Mouse (Mus musculus) heart, postnatal 0 days (tissue): Measurements from ENCODE around the gene Prkn. TPM values are rescaled to one million over a fixed set of nuclear protein-coding genes. Genes with fewer than 3 reads are reported as not detected.

Experiments
- ATAC-seq: fragments of 200-750 bp; cut with Nextera tagmentation; 2 replicates; pipeline ENCODE4 v1.8.0; 2017; ENCODE audit warnings: low read depth, moderate number of reproducible peaks, moderate library complexity; ENCODE audit not compliant: insufficient read depth
- DNase-seq: peaks from one replicate; pipeline ENCODE4 v3.0.0-alpha.2; 2016; ENCODE audit warnings: low spot score
- H3K27ac ChIP-seq: fragments of 300-500 bp; sonication (generic); 2 replicates; pipeline ENCODE4 v1.5.1; 2014; ENCODE audit warnings: low read depth, mild to moderate bottlenecking
- H3K27me3 ChIP-seq: fragments of 300-500 bp; sonication (generic); 2 replicates; pipeline ENCODE4 v1.6.1; 2014; ENCODE audit warnings: low read length, mixed read lengths; ENCODE audit not compliant: control insufficient read depth, insufficient read depth
- H3K36me3 ChIP-seq: fragments of 300-500 bp; sonication (generic); replicated peaks from 2 replicates; pipeline ENCODE4 v1.6.1; 2014; ENCODE audit warnings: low read length, mixed read lengths; ENCODE audit not compliant: control insufficient read depth, insufficient read depth
- H3K4me1 ChIP-seq: fragments of 300-500 bp; sonication (generic); 2 replicates; pipeline ENCODE4 v1.6.1; 2014; ENCODE audit warnings: antibody characterized with exemption; ENCODE audit not compliant: control insufficient read depth, insufficient read depth
- H3K4me2 ChIP-seq: fragments of 300-500 bp; sonication (generic); 2 replicates; pipeline ENCODE4 v1.6.1; 2014; ENCODE audit warnings: low read depth, mild to moderate bottlenecking, low read length, moderate library complexity
- H3K4me3 ChIP-seq: fragments of 300-500 bp; sonication (generic); 2 replicates; pipeline ENCODE4 v1.5.1; 2014; ENCODE audit warnings: low read depth, low read length
- H3K9ac ChIP-seq: fragments of 300-500 bp; sonication (generic); replicated peaks from 2 replicates; pipeline ENCODE4 v1.6.1; 2014; ENCODE audit warnings: low read depth, low read length, mixed read lengths
- H3K9me3 ChIP-seq: fragments of 300-500 bp; sonication (generic); replicated peaks from 2 replicates; pipeline ENCODE4 v1.6.1; 2016; ENCODE audit warnings: low read length; ENCODE audit not compliant: control insufficient read depth
- CTCF ChIP-seq: IDR thresholded peaks from 2 replicates; pipeline ENCODE4 v1.5.1; 2016; ENCODE audit warnings: antibody characterized with exemption, control low read depth, low read depth
- EP300 ChIP-seq: IDR thresholded peaks from 2 replicates; pipeline ENCODE4 v1.6.1; 2016; ENCODE audit warnings: antibody characterized with exemption, low read depth
- WGBS: fragments of 180-500 bp; shearing (Covaris S2); extraction: QIAGEN DNeasy Blood & Tissue Kit; methylation state at CpG from one replicate; pipeline ENCODE4 v1.1.7; 2014; 5-methylcytosine and 5-hydroxymethylcytosine counted together
- polyA plus RNA-seq: library from polyadenylated mRNA; unstranded; fragments of >200 nt; fragmentation: Nextera tagmentation; extraction: Ambion mirVana; gene quantifications from 2 replicates; pipeline ENCODE4 v1.2.1, GENCODE M21; 2015
- total RNA-seq: library from RNA; depleted of rRNA; stranded (reverse); fragments of >200 nt; gene quantifications from 2 replicates; pipeline ENCODE4 v1.2.3, GENCODE M21; 2014; ENCODE audit warnings: low replicate concordance

The Prkn gene
- total and polyA plus RNA-seq, 2 experiments from 2014 or later, result 4.5 to 14.2 TPM

DNA sequence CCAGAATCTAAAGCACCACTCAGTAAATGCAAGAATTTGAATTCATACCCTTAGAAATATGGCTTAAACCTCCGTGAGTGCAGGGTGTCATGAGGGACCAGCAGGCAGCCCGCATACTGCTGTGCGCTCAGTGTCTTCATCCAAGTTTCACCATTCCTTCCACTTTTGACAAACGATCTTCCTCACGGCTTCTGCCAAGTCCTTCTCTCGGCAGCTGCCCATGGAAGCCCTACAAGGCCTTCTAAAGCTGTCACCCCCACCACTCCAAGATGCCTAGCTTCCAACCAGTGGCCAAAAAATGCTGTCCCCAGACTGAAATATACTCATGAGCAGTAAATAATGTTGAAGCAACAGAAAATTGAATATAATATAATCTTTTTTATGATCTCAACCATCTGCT, 580.7 kb downstream of the Prkn start:
- no peak overlapping the region for H3K9ac ChIP-seq
- H3K27ac ChIP-seq, result no peak overlapping the region
- WGBS, result 76% methylated on average over 6 of the region's 6 CpGs
- no peaks in the 10 kb centered on the region for H3K27me3 ChIP-seq
- H3K4me2 ChIP-seq, result no peak overlapping the region
- DNase-seq (no peak), ATAC-seq (no peak)
- H3K4me3 ChIP-seq, result no peak overlapping the region
- TF ChIP-seq EP300 (no peak), CTCF (no peak)
- no peaks in the 10 kb centered on the region for H3K9me3 ChIP-seq
- no peaks in the 10 kb centered on the region for H3K4me1 ChIP-seq
- H3K36me3 ChIP-seq, result no peaks in the 10 kb centered on the region

- Histone ChIP-seq H3K4me3 (no peak overlapping the region), H3K4me1 (no peaks in the 10 kb centered on the region), H3K9me3 (no peaks in the 10 kb centered on the region), H3K4me2 (no peak overlapping the region), H3K27ac (no peak overlapping the region), H3K36me3 (no peaks in the 10 kb centered on the region), H3K9ac (no peak overlapping the region), H3K27me3 (no peaks in the 10 kb centered on the region)
- WGBS, result 45% methylated on average over 5 of the region's 5 CpGs
- TF ChIP-seq EP300 (no peak), CTCF (no peak)
- ATAC-seq (no peak), DNase-seq (no peak)
These were observed 581.2 kb downstream of the Prkn start for GRCm38 (mm10) chr17:11421264-11421940.

DNA sequence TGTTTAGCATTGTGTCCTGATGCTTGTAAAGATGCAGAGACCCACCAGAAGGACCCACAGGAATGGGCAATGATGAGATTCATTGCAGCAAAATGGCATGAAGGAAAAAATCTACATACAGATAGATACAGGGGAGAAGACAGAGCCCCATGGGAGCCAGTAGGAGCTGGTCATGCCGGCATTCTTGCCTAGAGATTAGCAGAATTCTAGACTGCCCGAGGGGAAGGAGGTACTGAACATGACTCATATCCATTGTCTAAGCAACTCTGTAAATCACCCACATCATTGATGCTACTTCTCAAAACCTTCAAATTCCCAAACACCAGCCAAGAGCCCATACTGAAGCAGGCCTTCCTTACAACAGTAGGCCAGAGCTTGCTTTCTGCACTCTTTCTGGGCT, 591.1 kb downstream of the Prkn start:
- H3K27ac ChIP-seq, result no peak overlapping the region
- no peak overlapping the region for H3K4me2 ChIP-seq
- ATAC-seq (no peak), DNase-seq (no peak)
- H3K9me3 ChIP-seq, result no peaks in the 10 kb centered on the region
- no peaks in the 10 kb centered on the region for H3K27me3 ChIP-seq
- no peak for TF ChIP-seq EP300
- no peak for TF ChIP-seq CTCF
- no peak overlapping the region for H3K4me3 ChIP-seq
- H3K9ac ChIP-seq, result no peak overlapping the region
- no peaks in the 10 kb centered on the region for H3K36me3 ChIP-seq
- H3K4me1 ChIP-seq, result no peaks in the 10 kb centered on the region
- 66% methylated on average over 2 of the region's 2 CpGs for WGBS

DNA sequence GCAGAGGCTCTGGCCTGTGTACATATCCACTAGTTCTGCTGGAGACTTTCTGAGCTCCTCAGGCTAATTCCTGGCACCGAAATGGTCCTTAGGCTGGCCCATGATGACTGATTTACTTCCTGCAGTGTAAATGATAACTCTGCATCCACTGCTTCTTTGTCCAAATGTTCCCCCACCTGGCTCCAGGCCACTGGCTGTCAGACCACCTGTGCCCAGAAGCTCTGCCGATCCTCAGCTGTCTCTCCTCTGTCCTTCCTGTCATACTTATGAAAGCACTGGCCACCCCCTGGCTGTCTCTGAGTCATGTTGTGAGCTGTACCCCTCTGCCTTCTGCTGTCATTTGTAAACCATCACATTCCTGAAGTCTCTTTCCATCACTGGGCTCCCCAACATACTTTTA, 592.4 kb downstream of the Prkn start:
- H3K27ac ChIP-seq, result no peak overlapping the region
- no peak overlapping the region for H3K4me2 ChIP-seq
- no peaks in the 10 kb centered on the region for H3K36me3 ChIP-seq
- no peak overlapping the region for H3K4me3 ChIP-seq
- WGBS, result 74% methylated on average over 2 of the region's 2 CpGs
- ATAC-seq (no peak), DNase-seq (no peak)
- no peak for TF ChIP-seq EP300
- no peak for TF ChIP-seq CTCF
- H3K9ac ChIP-seq, result no peak overlapping the region
- no peaks in the 10 kb centered on the region for H3K4me1 ChIP-seq
- no peaks in the 10 kb centered on the region for H3K27me3 ChIP-seq
- H3K9me3 ChIP-seq, result no peaks in the 10 kb centered on the region

DNA sequence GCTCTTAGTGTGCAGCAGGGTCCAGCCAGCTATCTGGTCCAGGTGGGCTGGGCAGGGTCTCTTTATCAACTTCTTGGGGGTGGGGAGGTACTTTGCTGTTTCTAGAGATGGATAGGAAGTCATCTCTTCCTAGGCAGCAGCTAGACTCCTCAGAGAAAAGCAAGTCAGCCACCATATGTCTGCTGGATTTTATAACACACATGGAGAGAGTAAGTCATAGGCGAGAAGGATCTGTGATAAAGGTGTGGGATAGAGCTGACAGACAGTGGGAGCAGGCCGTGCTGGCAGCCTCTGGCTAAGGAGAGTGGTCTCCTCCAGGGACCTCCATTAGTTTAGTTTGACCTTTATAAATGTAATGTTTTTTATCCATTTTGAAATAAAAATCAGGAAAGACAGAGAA, 622.5 kb downstream of the Prkn start:
- no peak overlapping the region for H3K4me2 ChIP-seq
- no peak overlapping the region for H3K27ac ChIP-seq
- H3K9me3 ChIP-seq, result no peaks in the 10 kb centered on the region
- DNase-seq (no peak), ATAC-seq (no peak)
- H3K27me3 ChIP-seq, result no peaks in the 10 kb centered on the region
- H3K36me3 ChIP-seq, result no peaks in the 10 kb centered on the region
- no peak overlapping the region for H3K9ac ChIP-seq
- TF ChIP-seq EP300, result no peak
- no peak for TF ChIP-seq CTCF
- no peak overlapping the region for H3K4me3 ChIP-seq
- H3K4me1 ChIP-seq, result no peaks in the 10 kb centered on the region
- WGBS, result 71% methylated on average over 2 of the region's 2 CpGs

DNA sequence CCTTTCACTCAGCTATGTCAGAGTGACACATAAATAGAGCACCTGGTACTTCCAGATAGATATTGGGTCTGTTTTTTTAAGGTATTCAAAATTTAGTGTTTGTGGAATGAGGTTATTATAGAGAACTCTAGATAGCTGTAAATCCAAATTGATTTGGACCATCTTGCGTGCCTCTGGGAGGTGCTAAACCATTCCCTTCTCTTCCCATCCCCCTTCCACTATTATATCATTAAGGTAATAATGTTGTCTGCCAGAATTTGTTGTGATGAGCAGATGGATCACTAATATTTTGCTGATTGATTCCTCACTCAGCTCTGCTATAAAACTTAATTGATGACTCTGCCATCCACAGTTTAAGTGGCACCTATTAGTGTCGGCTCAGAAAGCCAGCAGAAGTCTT, 625.9 kb downstream of the Prkn start:
- Histone ChIP-seq H3K9ac (no peak overlapping the region), H3K36me3 (no peaks in the 10 kb centered on the region), H3K4me3 (no peak overlapping the region), H3K9me3 (no peaks in the 10 kb centered on the region), H3K27ac (no peak overlapping the region), H3K4me2 (no peak overlapping the region), H3K27me3 (no peaks in the 10 kb centered on the region), H3K4me1 (no peaks in the 10 kb centered on the region)
- 81% methylated on average over 2 of the region's 2 CpGs for WGBS
- TF ChIP-seq EP300 (no peak), CTCF (no peak)
- no peak for DNase-seq
- no peak for ATAC-seq
